Mouse (Mus musculus) cerebellum, adult 2 months (tissue): ENCODE measurements at regions not wholly inside any gene's neighbourhood (a gene's known extent, or its start where the extent isn't known, plus 50 kb on each side); places are given as distances from the start of the nearest gene placed in this dataset.

Experiments used
- CTCF ChIP-seq: fragments of 200-500 bp; IDR thresholded peaks from 2 replicates; pipeline ENCODE4 v1.5.1; 2011; ENCODE audit warnings: low read depth, mild to moderate bottlenecking, control low read depth, low read length, moderate library complexity, borderline replicate concordance; ENCODE audit not compliant: insufficient read depth
- POLR2A ChIP-seq: fragments of 200-500 bp; IDR thresholded peaks from 2 replicates; pipeline ENCODE4 v1.6.1; 2011; ENCODE audit warnings: low read length, control low read depth, borderline replicate concordance; ENCODE audit not compliant: insufficient read depth

DNA sequence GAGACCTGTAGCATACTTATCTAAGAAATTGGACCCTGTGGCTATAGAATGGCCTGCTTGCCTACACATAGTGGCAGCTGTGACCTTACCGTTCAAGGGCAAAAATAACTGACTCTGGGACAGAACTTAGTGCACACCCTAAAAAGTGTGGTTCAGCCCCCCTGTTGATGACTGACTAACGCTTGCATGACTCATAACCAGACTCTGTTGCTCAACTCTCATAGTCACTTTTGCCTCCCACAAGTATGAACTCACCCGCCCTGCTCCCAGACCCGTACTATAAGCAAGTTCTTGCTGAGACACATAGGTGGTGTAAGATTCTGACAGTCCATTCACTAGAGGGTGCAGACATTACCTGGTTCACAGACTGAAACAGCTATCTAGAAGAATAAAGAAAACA is 424.3 kb upstream of the Cntn5 start:
- TF ChIP-seq CTCF, result no peak
- no peak for TF ChIP-seq POLR2A
